Mouse (Mus musculus) WW6 (cell line): ENCODE measurements at regions not wholly inside any gene's neighbourhood (a gene's known extent, or its start where the extent isn't known, plus 50 kb on each side); places are given as distances from the start of the nearest gene placed in this dataset.

ENCODE experiments used
- DNase-seq: peaks from one replicate; pipeline ENCODE4 v3.0.0-alpha.2; 2013; ENCODE audit warnings: low read depth, low spot score

GRCm38 (mm10) chr16:10098511-10098910 is 71.5 kb upstream of the Rpl39l start:
- no peak for DNase-seq

- DNase-seq: peak; percentile 39
Measured at GRCm38 (mm10) chr16:10088461-10089353, 81.3 kb upstream of the Rpl39l start.

- DNase-seq: no peak
Measured at GRCm38 (mm10) chr16:10086341-10086740, 83.7 kb upstream of the Rpl39l start.

- no peak for DNase-seq
Measured at GRCm38 (mm10) chr16:10085429-10085828, 84.6 kb upstream of the Rpl39l start.

GRCm38 (mm10) chr16:10081751-10082150 is 86.4 kb upstream of the Grin2a start:
- DNase-seq: no peak

GRCm38 (mm10) chr16:10080121-10080679 is 84.8 kb upstream of the Grin2a start:
- no peak for DNase-seq

GRCm38 (mm10) chr16:10073158-10073557 is 77.8 kb upstream of the Grin2a start:
- DNase-seq: peak; percentile 54

GRCm38 (mm10) chr16:10063491-10063890 is 68.1 kb upstream of the Grin2a start:
- no peak for DNase-seq

GRCm38 (mm10) chr16:10058094-10058493 is 62.7 kb upstream of the Grin2a start:
- DNase-seq: no peak
